Mouse (Mus musculus) heart, adult 2 months (tissue): ENCODE results near the gene Rsph14.
"Not testable (repeated sequence)": the region's sequence is repeated elsewhere in the genome, so short reads cannot be mapped to it uniquely, and the experiment has no call there.

ENCODE experiments used
- CTCF ChIP-seq: fragments of 200-600 bp; IDR thresholded peaks from 2 replicates; pipeline ENCODE4 v1.8.1; 2022; ENCODE audit warnings: antibody characterized with exemption, mild to moderate bottlenecking, moderate library complexity
- EP300 ChIP-seq: fragments of 200-500 bp; IDR thresholded peaks from 2 replicates; pipeline ENCODE4 v1.6.1; 2011; ENCODE audit warnings: low read depth, low read length, control low read depth; ENCODE audit not compliant: insufficient read depth
- POLR2A ChIP-seq: fragments of 200-500 bp; IDR thresholded peaks from 2 replicates; pipeline ENCODE4 v1.6.1; 2011; ENCODE audit warnings: mild to moderate bottlenecking, low read depth, low read length, control low read depth; ENCODE audit not compliant: insufficient read depth

- not testable (repeated sequence) for TF ChIP-seq CTCF, POLR2A, EP300
These were observed 9.7 kb upstream of the Rsph14 start for GRCm38 (mm10) chr10:75042060-75042459.
